Mouse (Mus musculus) heart, adult 9 months (tissue): Measurements from ENCODE around the gene Ing5.
A peak's percentile ranks its signal among the peaks of the same experiment; 100 is the strongest.
"Not testable (repeated sequence)": the region's sequence is repeated elsewhere in the genome, so short reads cannot be mapped to it uniquely, and the experiment has no call there.

Experiments
- DNase-seq, 2 experiments: peaks; one replicate each; pipeline ENCODE4 v3.0.0; 2022; ENCODE audit warnings: low spot score in 2 of 2

Ing5 gene

DNA sequence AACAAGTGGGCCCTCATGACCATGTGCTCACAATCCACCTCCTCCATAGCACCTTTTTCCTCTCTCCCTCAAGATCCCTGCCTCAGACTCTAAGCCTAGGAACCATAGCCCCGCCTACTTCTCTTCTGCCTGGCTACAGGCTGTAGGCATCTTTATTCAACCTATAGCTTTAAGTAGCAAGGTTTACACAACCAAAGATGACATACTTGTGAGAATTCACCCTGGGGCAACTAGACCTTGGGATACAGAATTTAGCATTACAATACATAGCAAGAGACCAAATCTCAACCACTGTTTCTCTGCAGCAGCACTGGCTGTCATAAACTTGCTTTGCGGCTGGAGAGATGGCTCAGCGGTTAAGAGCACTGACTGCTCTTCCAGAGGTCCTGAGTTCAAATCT is 6.2 kb downstream of the Ing5 start:
- no peak for DNase-seq

DNA sequence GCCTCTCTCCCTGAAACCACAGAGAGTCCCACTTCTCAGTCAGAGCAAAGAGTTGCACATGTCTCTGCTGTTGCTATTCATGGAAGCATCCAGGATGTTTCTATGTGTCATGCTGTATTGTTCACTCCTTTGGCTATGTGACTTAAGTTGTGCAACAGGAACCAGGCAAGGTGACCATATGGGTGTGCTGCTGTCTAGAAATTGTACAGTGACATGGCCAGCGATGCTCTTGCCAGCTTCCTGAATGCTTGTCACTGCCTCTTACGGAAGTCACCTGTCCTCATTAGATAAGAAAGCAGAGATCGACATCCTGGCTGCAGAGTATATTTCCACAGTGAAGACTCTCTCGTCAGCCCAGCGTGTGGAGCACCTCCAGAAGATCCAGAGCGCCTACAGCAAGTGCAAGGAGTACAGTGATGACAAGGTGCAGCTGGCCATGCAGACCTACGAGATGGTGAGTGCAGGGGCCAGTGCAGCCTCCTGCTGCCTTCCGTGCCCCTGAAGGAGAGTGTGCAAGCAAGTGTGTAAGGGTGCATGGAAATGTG is 7.8 kb downstream of the Ing5 start:
- no peak for DNase-seq

GRCm38 (mm10) chr1:93817823-93818532 is 14.2 kb downstream of the Ing5 start:
- no peak for DNase-seq

DNA sequence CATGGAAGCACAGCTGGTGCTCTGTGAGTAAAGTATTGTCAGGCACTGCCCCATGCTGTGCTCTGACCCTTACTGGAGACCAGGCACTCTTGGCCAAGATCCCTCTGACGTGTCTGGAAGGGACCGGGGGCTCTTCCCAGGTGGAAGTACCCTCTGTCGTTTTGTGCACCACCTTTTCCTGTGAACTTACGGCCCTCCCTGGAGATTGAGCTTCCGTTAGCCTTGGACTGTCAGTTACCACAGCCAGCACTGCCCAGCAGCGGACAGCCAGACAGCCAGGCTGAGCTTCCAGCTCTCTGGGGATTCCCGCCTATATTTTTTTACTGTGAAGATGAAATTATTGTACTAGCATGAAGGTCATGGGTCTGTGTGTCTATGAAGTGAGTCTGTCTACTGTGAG is 15.0 kb downstream of the Ing5 start:
- DNase-seq: no peak

DNA sequence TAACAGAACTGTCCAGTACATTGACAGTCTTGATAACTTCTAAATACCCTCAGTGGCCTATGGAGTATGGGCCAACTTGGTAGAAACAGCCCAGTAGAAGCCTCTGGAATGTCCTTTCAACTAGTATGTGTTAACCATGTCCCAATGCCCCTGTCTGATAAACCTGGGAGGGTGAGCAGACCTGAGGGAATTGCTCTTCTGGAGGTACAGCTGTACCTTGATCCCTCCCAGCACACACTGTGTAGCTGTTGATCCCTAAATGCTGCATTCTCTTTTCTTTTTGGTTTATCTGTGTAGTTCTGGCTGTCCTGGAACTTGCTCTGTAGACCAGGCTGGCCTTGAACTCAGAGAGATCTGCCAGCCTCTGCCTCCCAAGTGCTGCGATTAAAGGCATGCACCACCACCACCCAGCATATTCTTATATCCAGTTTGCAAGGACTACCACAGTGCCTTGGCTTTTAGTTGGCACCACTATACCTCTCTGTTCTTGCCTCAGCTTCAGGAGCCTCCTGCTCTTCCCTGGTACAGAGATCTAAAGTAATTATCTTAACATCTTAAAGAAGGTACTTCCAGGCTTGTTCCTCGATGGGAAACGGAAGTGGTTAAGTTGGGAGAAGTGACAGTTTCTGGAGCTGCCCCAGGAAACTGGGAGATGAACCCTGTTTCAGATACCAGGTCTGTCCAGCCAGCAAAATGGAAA is 20.2 kb downstream of the Ing5 start:
- no peak for DNase-seq

DNA sequence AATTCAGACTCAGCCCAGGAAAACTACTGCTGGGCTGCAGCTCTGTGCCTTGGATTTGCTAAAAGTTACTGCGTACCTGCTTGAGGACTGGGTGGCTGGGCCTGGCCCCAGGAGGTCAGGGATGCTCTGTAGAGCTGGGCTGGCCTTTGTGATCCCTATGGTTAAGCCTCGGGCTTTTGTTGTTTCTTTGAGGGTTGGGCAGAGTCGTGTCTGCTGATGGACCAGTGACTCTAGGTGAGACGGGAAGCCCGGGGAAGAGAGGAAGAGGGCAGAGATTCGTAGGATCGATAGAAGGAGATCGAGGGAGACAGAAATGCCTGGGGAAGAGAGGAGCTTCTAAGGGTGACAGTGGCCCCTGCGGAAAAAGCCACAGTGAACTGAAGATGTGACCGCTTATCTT is 20.8 kb downstream of the Ing5 start, which contains the start of gene D2hgdh:
D2hgdh (plus strand) TSS at position 301 of the 400 bp plus-strand sequence.
- no peak for DNase-seq

DNA sequence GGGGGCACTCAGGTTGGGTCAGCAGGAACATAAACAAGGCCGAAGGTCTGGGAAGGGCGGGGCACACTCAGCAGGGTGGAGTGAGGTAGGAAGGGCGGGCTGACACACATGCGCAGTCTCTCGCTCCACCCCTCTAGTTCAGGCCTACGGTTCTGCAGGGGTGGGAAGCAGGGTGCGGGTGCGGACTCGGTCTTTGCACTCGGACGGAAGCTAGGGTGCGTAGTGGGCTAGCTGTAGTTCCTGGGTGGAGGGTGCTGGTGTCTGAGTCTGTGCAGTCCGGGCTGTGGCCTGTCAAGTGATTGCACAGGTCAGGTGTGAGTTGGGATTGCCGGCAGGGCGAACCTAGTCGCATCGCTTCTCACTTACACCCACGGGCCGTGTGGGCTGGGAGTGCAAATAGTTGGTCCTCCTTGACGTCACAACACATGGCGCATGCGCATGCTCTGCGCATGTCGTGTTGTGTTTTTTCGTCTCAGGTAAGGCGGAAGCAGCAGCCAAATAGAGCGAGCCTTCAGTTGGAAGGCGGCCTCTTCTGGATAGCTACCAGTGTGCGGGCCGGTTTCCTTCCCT is 21.4 kb downstream of the Ing5 start:
- peak; percentile 95 to 96 for DNase-seq

DNA sequence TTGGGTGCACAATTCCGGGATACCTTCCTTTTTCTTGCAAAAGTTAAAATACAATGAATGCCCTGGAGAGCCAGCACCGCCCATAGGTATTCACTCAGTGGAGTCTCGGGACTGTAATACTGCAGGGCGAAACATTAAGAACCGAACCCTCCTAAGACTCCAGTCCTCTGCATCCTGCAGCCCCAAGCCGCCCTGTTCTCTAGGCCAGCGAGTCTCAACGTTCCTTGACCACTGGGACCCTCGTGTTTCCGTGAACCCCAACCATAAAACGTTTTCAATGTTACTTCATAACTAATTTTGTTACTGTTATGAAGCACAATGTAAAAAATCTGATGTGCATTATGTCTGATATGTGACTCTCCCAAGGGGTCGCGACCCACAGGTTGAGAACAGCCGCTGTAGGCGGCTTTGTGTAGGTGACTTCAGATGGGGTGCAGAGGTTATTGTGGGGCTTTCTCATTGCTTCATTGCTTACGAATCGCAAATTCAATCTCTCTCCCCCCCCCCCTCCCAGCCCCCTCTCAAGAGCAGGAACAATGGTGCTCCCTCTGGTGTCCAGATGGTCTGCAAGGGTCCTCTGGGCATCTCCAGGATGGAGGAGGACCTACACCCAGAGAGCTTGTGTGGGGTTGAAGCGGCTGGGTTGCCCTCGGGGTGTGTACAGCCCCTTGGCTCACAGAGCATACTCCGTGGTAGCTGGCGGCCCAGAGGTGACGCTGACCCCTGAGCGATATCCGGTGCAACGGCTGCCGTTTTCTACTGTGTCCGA is 22.2 kb downstream of the Ing5 start:
- no peak for DNase-seq

DNA sequence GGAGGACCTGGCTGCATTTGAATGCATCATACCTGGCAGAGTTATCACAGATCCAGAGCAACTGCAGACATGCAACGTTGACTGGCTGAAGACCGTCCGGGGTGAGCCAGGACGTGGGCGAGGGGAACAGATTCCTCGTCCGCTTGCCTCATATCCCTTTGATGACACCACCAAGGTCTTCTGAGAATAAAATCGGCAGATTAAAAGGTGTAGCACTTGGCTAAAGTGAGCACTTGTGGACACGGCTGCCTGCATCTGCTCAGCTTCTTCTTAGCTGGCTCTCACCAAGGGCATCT is 22.7 kb downstream of the Ing5 start:
- DNase-seq: no peak

GRCm38 (mm10) chr1:93832754-93833360 is 29.1 kb downstream of the Ing5 start:
- not testable (repeated sequence) for DNase-seq

DNA sequence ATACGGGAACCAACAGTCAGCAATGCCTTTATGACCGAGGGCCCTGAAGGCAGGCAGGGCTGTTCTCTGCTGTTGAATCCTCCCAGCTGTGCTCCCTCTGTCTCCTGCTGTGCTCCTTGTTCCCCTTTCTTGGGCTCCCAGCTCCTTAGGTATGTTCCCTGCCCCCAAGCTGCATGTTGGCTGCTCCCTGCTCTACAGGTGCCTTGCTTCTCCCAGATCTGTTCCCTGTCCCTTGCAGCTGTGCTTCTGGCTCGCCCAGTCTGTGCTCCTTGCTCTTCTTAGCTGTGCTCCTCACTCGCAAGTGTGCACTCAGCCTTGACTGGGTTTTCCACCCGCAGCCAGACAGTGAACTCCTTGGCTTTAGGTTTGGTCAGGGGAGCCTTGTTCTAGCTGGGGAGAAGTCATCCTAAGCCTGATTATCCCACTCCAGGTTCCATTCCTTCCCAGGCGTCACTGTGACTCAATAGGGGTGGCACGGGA is 30.9 kb downstream of the Ing5 start:
- no peak for DNase-seq

DNA sequence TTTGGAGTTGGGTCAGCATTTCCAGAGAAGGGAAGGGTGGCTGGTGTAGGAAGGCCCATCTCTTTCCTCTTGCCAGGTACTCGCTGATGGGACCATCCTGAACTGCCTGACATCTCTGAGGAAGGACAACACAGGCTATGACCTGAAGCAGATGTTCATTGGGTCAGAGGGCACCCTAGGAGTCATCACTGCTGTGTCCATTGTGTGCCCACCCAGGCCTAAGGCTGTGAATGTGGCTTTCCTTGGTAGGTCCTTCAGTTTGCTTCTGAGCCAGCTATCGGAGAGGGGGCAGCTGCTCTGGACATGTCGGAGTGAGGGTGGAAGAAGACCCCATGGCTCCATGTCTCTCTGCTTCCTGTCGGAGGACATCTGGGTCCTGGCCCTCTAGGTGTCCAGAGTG is 31.4 kb downstream of the Ing5 start:
- DNase-seq: no peak

- DNase-seq: no peak
These were observed 32.2 kb downstream of the Ing5 start for GRCm38 (mm10) chr1:93835876-93836531.

DNA sequence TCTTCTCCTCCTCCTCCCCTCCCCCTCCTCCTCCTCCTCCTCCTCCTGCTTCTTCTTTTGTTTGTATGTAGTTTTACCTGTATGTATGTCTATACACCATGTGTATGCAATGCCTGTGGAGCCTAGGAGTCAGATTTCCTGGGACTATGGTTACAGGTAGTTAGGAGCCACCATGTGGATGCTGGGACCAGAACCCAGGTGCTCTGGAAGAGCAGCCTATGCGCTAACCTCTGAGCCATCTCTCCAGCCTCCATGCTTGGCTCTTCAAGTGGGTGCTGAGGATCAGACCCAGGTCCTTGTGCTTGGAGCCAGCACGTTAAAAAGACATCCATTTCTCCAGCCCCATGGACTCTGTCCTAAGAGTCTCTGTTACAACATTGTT is 32.8 kb downstream of the Ing5 start:
- no peak for DNase-seq

- DNase-seq: no peak
These were observed 33.6 kb downstream of the Ing5 start for GRCm38 (mm10) chr1:93837335-93837734.

DNA sequence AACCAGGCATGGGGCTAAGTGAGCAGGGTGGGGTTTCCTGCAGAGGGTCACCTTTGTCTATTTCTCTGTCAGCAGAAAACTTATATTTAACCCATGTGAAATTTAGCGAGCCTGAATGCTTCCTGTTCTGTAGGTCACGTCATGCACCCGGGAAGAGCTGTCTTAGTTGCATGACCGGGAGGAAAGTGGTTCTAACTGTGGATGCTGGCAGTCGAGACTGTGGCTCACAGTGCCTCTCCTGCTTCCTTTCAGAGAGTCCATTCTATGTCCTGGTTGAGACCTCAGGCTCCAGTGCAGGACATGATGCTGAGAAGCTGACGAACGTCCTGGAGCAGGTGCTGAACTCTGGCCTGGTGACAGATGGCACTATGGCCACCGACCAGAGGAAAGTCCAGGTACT is 34.8 kb downstream of the Ing5 start:
- DNase-seq: not testable (repeated sequence)

- DNase-seq: not testable (repeated sequence)
These were observed 42.1 kb downstream of the Ing5 start for GRCm38 (mm10) chr1:93845766-93846366.

DNA sequence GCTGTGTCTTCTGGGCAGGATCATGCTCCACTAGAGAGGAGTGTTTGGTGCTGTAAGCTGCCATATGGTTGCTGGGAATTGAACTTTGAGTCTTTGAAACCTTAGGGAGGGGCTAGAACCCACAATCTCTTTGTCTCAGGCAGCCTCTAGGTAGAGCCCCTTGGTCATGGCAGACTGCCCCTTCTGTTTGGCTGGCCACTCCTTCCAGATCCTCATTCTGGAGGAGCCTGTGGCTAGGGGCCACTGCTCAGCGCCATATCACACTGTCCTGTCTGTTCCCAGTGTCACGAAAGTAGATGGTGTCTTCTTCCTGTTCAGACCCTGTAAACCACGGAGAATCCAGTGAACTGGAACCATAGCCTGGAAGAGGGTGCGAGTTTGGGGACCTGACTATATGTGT is 52.0 kb downstream of the Ing5 start:
- not testable (repeated sequence) for DNase-seq

GRCm38 (mm10) chr1:93857370-93857769 is 53.6 kb downstream of the Ing5 start:
- no peak for DNase-seq

- no peak for DNase-seq
These were observed 54.2 kb downstream of the Ing5 start for GRCm38 (mm10) chr1:93857991-93858390.

GRCm38 (mm10) chr1:93859619-93860018 is 55.9 kb downstream of the Ing5 start:
- no peak for DNase-seq
